Mouse (Mus musculus) brain, embryonic 14.5 days (tissue): Measurements from ENCODE around the gene Gm8765.
"Not testable (repeated sequence)": the region's sequence is repeated elsewhere in the genome, so short reads cannot be mapped to it uniquely, and the experiment has no call there.

Experiments
- CTCF ChIP-seq: fragments of 200-500 bp; IDR thresholded peaks from 2 replicates; pipeline ENCODE4 v1.5.1; 2012; ENCODE audit warnings: inconsistent platforms, mild to moderate bottlenecking, moderate library complexity, borderline replicate concordance; ENCODE audit not compliant: insufficient read depth, insufficient read length; ENCODE audit errors: extremely low read depth
- POLR2A ChIP-seq: fragments of 200-500 bp; IDR thresholded peaks from 2 replicates; pipeline ENCODE4 v1.6.1; 2012; ENCODE audit warnings: mild to moderate bottlenecking, inconsistent platforms, borderline replicate concordance; ENCODE audit not compliant: poor library complexity, insufficient read depth, insufficient read length, severe bottlenecking; ENCODE audit errors: extremely low read depth

DNA sequence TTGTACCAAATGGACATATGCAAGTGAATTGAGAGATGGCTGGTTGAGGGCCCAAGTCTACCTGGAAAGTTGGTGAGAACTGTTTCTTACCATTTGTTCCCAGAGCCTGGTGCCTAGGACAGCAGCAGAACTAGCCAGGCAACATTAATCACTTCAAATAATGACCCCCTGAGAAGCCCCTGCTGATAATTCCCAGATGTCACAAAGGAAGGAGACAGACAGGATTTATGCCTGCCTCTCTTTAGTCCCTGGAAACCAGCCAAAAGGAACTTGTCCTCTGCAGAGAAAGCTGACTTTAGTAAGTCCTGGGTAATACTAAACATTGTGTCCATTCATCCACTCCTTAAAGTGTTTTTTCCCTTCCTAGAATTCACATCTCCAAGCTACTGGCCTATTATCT lies 54.8 kb downstream of the Gm8765 start:
- TF ChIP-seq CTCF, POLR2A: not testable (repeated sequence)
